Mouse (Mus musculus): ENCODE data around the gene Serpina6. TPM values are rescaled to one million over a fixed set of nuclear protein-coding genes. Genes with fewer than 3 reads are reported as not detected.
"Not testable (repeated sequence)": the region's sequence is repeated elsewhere in the genome, so short reads cannot be mapped to it uniquely, and the experiment has no call there.

Serpina6 gene
- polyA plus RNA-seq, 1 experiment from 2014 or later: 0.26 TPM

DNA sequence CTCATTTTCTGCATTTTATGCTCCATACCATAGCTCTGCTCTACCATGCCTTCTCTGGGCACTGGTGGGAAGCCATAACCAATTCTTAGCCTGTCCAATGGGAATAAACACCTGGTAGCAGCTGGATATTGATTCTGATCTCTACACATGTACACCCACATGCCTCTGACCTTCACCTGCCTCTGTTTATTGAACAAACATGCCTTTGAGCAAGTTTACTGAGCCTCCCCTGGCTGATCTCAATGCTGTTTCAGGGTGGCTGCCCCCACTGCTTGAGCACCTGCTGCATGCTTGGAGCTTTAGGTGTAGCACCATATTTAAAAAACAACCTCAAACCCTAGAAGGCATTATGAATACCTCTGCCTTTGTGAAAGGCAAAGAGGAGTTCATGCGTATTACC, 22.8 kb upstream of the Serpina6 start:
- not testable (repeated sequence) for H3K4me2 ChIP-seq (replicated peaks); H3K36me3 ChIP-seq; H3K27ac ChIP-seq; H3K4me1 ChIP-seq (replicated peaks); ATAC-seq; H3K9ac ChIP-seq (replicated peaks); H3K9me3 ChIP-seq; H3K27me3 ChIP-seq; H3K4me3 ChIP-seq (replicated peaks)
- WGBS: 100% methylated on average over 1 of the region's 1 CpGs

- H3K9ac ChIP-seq (replicated peaks): no peak within 1 kb of the TSS
- H3K4me2 ChIP-seq (replicated peaks): no peak within 1 kb of the TSS
- H3K4me1 ChIP-seq (replicated peaks): no peaks in the 10 kb centered on the region
- ATAC-seq: no peak
- 91% methylated on average over 1 of the region's 1 CpGs for WGBS
- H3K36me3 ChIP-seq: no peaks in the 10 kb centered on the region
- H3K4me3 ChIP-seq (replicated peaks): no peak within 1 kb of the TSS
- no peaks in the 10 kb centered on the region for H3K9me3 ChIP-seq
- no peak within 1 kb of the TSS for H3K27ac ChIP-seq
- H3K27me3 ChIP-seq: no peaks in the 10 kb centered on the region
Observed at GRCm38 (mm10) chr12:103676039-103676438, 19.0 kb upstream of the Serpina6 start, which contains the start of gene Serpina16. Gene Serpina16, minus strand, starts transcription at chr12:103676139.

DNA sequence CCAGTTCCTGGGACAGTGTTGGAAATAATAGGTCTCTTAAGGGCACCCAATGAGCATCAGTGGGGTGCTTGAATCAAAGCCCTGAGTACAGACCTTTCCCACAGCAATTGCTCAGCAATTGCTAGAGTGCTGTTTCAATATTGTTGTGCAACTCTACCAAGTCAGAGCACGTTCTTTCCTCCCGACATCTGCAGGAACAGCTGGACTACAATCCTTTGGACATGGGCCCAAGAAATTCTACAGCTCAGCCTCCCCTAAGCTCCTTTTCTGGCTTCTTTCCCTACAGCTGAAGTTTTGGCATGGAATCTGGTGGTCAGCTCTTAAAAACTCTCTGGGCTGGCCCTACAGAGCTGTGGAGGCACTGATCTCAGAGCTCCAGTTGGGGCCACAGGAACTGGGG, 16.2 kb upstream of the Serpina6 start:
- Histone ChIP-seq H3K27me3 (no peaks in the 10 kb centered on the region), H3K27ac (no peak overlapping the region), H3K9ac (replicated peaks) (no peak overlapping the region), H3K4me2 (replicated peaks) (no peak overlapping the region), H3K4me3 (replicated peaks) (no peak overlapping the region), H3K36me3 (no peaks in the 10 kb centered on the region), H3K9me3 (0 out of 2 replicates have a peak, but pooled peaks cover 2% of the 10 kb centered on the region), H3K4me1 (replicated peaks) (no peaks in the 10 kb centered on the region)
- no peak for ATAC-seq
- WGBS: 88% methylated on average over 2 of the region's 2 CpGs

DNA sequence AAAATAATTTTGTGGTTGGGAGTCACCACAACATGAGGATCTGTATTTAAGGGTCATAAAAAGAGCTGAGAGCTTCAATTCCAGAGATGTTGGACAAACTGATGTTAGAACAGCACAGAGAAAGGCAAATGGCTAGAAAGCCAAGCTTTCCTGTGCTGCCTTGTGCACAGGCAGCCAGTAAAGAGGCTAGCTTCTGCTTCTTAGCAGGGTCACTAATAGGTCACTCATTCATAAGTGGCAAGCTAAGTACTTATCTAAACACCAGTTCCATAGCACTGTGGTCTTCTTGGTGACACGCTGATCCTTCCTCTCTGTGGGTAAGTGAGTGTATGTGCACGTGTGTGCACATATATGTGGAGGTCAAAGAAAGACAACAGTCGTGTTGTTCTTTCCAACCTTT, 14.5 kb upstream of the Serpina6 start:
- 82% methylated on average over 3 of the region's 3 CpGs for WGBS
- Histone ChIP-seq H3K27me3 (no peaks in the 10 kb centered on the region), H3K4me1 (replicated peaks) (no peaks in the 10 kb centered on the region), H3K9me3 (0 out of 2 replicates have a peak, but pooled peaks cover 2% of the 10 kb centered on the region), H3K4me3 (replicated peaks) (no peak overlapping the region), H3K4me2 (replicated peaks) (no peak overlapping the region), H3K27ac (no peak overlapping the region), H3K36me3 (no peaks in the 10 kb centered on the region), H3K9ac (replicated peaks) (no peak overlapping the region)
- no peak for ATAC-seq

DNA sequence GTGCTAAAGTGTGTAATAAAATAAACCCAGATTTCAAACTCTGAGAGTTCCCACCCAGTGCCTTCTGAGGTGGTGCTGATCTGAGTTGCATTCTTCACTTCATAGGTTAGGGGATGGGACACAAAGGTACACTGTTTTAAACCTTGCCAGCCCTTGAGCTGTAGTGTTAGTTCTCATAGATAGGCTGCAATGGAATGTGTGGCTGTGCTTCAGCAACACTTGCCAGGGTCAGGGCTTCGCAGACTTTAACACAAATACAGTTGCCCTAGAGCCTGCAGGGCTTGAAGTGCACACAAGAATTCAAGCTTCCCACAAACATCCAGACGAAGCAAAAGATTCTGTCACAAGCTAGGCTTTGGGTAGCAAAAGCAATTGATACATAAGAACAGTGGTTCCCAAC, 14.0 kb upstream of the Serpina6 start:
- Histone ChIP-seq H3K4me1 (replicated peaks) (no peaks in the 10 kb centered on the region), H3K9me3 (0 out of 2 replicates have a peak, but pooled peaks cover 5% of the 10 kb centered on the region), H3K4me2 (replicated peaks) (no peak overlapping the region), H3K4me3 (replicated peaks) (no peak overlapping the region), H3K36me3 (no peaks in the 10 kb centered on the region), H3K27me3 (no peaks in the 10 kb centered on the region), H3K9ac (replicated peaks) (no peak overlapping the region), H3K27ac (no peak overlapping the region)
- 77% methylated on average over 2 of the region's 2 CpGs for WGBS
- no peak for ATAC-seq

GRCm38 (mm10) chr12:103670344-103670743, 13.3 kb upstream of the Serpina6 start:
- Histone ChIP-seq H3K4me3 (replicated peaks) (no peak overlapping the region), H3K4me1 (replicated peaks) (no peaks in the 10 kb centered on the region), H3K27me3 (no peaks in the 10 kb centered on the region), H3K27ac (no peak overlapping the region), H3K9me3 (0 out of 2 replicates have a peak, but pooled peaks cover 5% of the 10 kb centered on the region), H3K36me3 (no peaks in the 10 kb centered on the region), H3K9ac (replicated peaks) (no peak overlapping the region), H3K4me2 (replicated peaks) (no peak overlapping the region)
- no peak for ATAC-seq
- WGBS: 88% methylated on average over 5 of the region's 5 CpGs

GRCm38 (mm10) chr12:103665286-103665685, 8.3 kb upstream of the Serpina6 start:
- WGBS: 93% methylated on average over 3 of the region's 3 CpGs
- Histone ChIP-seq H3K27ac (no peak overlapping the region), H3K27me3 (no peaks in the 10 kb centered on the region), H3K4me2 (replicated peaks) (no peak overlapping the region), H3K9ac (replicated peaks) (no peak overlapping the region), H3K36me3 (no peaks in the 10 kb centered on the region), H3K4me3 (replicated peaks) (no peak overlapping the region), H3K4me1 (replicated peaks) (no peaks in the 10 kb centered on the region), H3K9me3 (0 out of 2 replicates have a peak, but pooled peaks cover 5% of the 10 kb centered on the region)
- no peak for ATAC-seq

GRCm38 (mm10) chr12:103662053-103662452, 5.0 kb upstream of the Serpina6 start:
- H3K9me3 ChIP-seq; H3K4me2 ChIP-seq (replicated peaks); H3K9ac ChIP-seq (replicated peaks); H3K27ac ChIP-seq; H3K27me3 ChIP-seq; H3K4me3 ChIP-seq (replicated peaks); H3K36me3 ChIP-seq; H3K4me1 ChIP-seq (replicated peaks); ATAC-seq: not testable (repeated sequence)

- Histone ChIP-seq H3K4me2 (replicated peaks) (no peak overlapping the region), H3K9me3 (no peaks in the 10 kb centered on the region), H3K9ac (replicated peaks) (no peak overlapping the region), H3K36me3 (no peaks in the 10 kb centered on the region), H3K27ac (no peak overlapping the region), H3K4me1 (replicated peaks) (no peaks in the 10 kb centered on the region), H3K27me3 (no peaks in the 10 kb centered on the region), H3K4me3 (replicated peaks) (no peak overlapping the region)
- no peak for ATAC-seq
- WGBS: 87% methylated on average over 5 of the region's 5 CpGs
Observed at GRCm38 (mm10) chr12:103660076-103660475, 3.1 kb upstream of the Serpina6 start.

- Histone ChIP-seq H3K9ac (replicated peaks) (no peak overlapping the region), H3K27ac (no peak overlapping the region), H3K4me3 (replicated peaks) (no peak overlapping the region), H3K27me3 (no peaks in the 10 kb centered on the region), H3K36me3 (no peaks in the 10 kb centered on the region), H3K4me1 (replicated peaks) (no peaks in the 10 kb centered on the region), H3K9me3 (no peaks in the 10 kb centered on the region), H3K4me2 (replicated peaks) (no peak overlapping the region)
- ATAC-seq: no peak
- WGBS: 90% methylated on average over 2 of the region's 2 CpGs
Observed at GRCm38 (mm10) chr12:103659171-103659570, 2.2 kb upstream of the Serpina6 start.

- no peak overlapping the region for H3K4me3 ChIP-seq (replicated peaks)
- no peak overlapping the region for H3K4me2 ChIP-seq (replicated peaks)
- no peak overlapping the region for H3K9ac ChIP-seq (replicated peaks)
- no peak overlapping the region for H3K27ac ChIP-seq
- WGBS: 83% methylated on average over 10 of the region's 10 CpGs
- no peaks in the 10 kb centered on the region for H3K36me3 ChIP-seq
- no peaks in the 10 kb centered on the region for H3K27me3 ChIP-seq
- H3K4me1 ChIP-seq (replicated peaks): no peaks in the 10 kb centered on the region
- ATAC-seq: no peak
- H3K9me3 ChIP-seq: no peaks in the 10 kb centered on the region
Observed at GRCm38 (mm10) chr12:103657991-103658390, 979 bp upstream of the Serpina6 start.

DNA sequence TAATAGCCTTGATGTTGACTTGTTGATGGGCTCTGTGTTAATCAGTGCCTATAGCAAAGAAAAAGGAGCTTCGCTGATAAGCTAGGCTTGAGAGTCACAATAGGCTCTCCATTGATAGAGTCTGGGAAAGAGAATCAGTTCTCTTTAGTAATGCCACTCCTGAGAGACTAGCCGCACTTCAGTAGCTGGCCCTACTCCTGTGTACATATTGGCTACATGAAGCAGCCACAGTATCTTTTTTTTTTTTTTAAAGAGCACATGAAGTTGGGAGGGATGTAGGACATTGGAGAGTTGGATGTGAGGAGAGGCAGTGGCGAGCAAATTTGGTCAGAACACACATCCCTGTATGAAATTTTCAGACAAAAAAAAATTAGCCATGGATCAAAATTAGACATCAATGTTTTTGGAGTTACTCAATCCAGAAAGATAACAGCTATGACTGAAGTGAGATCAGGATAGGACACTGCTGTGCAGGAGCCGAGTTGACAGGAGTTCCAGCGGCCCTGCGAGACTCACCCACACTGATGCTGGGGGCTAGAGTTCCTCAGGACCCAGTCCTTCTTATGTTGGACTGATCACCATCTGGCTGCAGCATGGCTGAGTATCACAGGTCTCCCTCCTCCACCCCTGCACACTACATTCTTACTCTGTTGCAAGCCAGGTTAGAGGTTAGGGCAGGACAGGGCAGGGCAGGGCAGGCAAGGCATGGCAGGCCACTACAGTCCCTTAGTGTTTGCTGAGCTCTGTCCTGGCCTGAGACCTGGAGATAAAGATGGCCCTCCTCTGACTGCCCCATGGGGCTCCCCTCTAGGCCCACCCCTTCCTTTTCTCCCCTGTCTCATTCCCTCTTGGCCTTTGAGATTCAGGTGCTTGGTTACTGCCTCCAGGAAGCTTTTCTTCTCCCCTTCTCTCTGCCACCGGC, 1.6 kb downstream of the Serpina6 start:
- 85% methylated on average over 7 of the region's 7 CpGs for WGBS
- Histone ChIP-seq H3K4me3 (replicated peaks) (no peak overlapping the region), H3K27me3 (no peaks in the 10 kb centered on the region), H3K36me3 (no peaks in the 10 kb centered on the region), H3K9ac (replicated peaks) (no peak overlapping the region), H3K27ac (no peak overlapping the region), H3K4me2 (replicated peaks) (no peak overlapping the region), H3K9me3 (0 out of 2 replicates have a peak, but pooled peaks cover 2% of the 10 kb centered on the region), H3K4me1 (replicated peaks) (no peaks in the 10 kb centered on the region)
- no peak for ATAC-seq

Measured in midbrain, embryonic 13.5 days (tissue).